Mouse (Mus musculus): ENCODE results near the gene Nutf2-ps1. TPM values are rescaled to one million over a fixed set of nuclear protein-coding genes. Genes with fewer than 3 reads are reported as not detected.

Nutf2-ps1 gene
- polyA plus RNA-seq, 1 experiment from 2014 or later, result 549 TPM

Other genes with a start within 250 kb of the Nutf2-ps1 start
- 6.6 TPM in 1 of 2 replicates, not detected in the other for gene Gm10197, start 217.3 kb downstream of the Nutf2-ps1 start, polyA plus RNA-seq (2016; fragmentation: Nextera tagmentation; extraction: Ambion mirVana)
- 41.2 and 43.8 TPM in 2 replicates for gene Smndc1, start 198.5 kb downstream of the Nutf2-ps1 start, polyA plus RNA-seq (2016; fragmentation: Nextera tagmentation; extraction: Ambion mirVana)
- gene Dusp5, start 60.0 kb downstream of the Nutf2-ps1 start, polyA plus RNA-seq (2016; fragmentation: Nextera tagmentation; extraction: Ambion mirVana), result 6.4 and 8.9 TPM in 2 replicates
- gene Smc3, start 11.3 kb upstream of the Nutf2-ps1 start, polyA plus RNA-seq (2016; fragmentation: Nextera tagmentation; extraction: Ambion mirVana), result 62.4 and 77.0 TPM in 2 replicates
- gene Rbm20, start 88.2 kb upstream of the Nutf2-ps1 start, polyA plus RNA-seq (2016; fragmentation: Nextera tagmentation; extraction: Ambion mirVana), result 0.73 and 1.9 TPM in 2 replicates

All from limb, embryonic 10.5 days (tissue).